Mouse (Mus musculus) spleen, adult 2 months (tissue): ENCODE measurements around the gene Etl4.

Experiments used
- CTCF ChIP-seq: fragments of 200-500 bp; IDR thresholded peaks from 2 replicates; pipeline ENCODE4 v1.5.1; 2011; ENCODE audit warnings: mild to moderate bottlenecking, inconsistent platforms; ENCODE audit not compliant: insufficient read depth, insufficient read length, insufficient replicate concordance; ENCODE audit errors: extremely low read depth
- POLR2A ChIP-seq: fragments of 200-500 bp; IDR thresholded peaks from 2 replicates; pipeline ENCODE4 v1.6.1; 2011; ENCODE audit warnings: low read depth, low read length, inconsistent platforms

DNA sequence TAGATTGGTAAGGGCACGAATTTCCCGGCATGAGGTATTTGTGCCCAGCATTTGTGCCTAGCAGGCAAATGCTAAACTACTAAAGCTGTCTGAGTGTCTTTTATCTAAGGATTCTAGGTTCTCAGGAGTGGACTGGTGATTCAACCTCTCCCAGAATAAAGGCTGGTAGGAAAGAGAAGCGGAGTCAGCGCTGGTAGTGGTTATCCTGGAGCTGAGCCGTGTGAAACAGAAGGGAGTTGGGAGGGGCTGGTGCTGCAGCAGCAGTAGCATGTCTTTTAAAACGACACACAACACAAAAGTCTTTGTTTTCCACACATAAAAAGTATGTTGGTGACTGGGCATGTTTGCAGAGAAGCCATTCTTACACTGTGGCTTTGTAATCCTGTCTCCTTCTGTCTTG, 628.2 kb downstream of the Etl4 start:
- TF ChIP-seq POLR2A: no peak
- no peak for TF ChIP-seq CTCF
